Mouse (Mus musculus): ENCODE measurements at regions not wholly inside any gene's neighbourhood (a gene's known extent, or its start where the extent isn't known, plus 50 kb on each side); places are given as distances from the start of the nearest gene placed in this dataset.

DNA sequence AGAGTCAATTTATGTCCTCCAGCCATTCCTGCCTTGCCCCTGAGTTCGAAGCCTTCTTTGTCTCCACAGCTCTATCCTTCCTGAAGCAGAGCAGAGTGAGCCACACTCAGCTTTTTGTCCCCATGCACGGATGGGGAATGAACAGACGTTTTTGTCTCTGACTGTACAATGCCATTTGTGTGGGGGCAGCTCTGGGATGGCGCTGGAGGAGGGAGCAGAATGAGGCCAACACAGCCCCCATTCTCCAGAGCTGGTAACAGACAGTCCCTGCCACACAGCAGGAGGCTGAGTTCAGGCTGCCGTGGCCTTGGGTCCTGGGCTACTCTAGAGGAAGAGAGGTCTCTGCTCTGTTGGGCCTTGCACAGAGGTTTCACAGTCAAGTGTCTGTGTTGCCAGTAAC is 327.4 kb downstream of the H2al1j start:
- TF ChIP-seq CTCF (IDR thresholded peaks at IDR 0.05; ENCODE audit: low read depth) (no peak), EP300 (IDR thresholded peaks at IDR 0.05; ENCODE audit: low read depth) (no peak)

Data from liver, embryonic 14.5 days (tissue).